Mouse (Mus musculus) retina, postnatal 1 day (tissue): ENCODE data around the gene Lrrtm3.

Experiments
- DNase-seq: peaks from one replicate; pipeline ENCODE4 v3.0.0-alpha.2; 2012

Lrrtm3 gene

DNA sequence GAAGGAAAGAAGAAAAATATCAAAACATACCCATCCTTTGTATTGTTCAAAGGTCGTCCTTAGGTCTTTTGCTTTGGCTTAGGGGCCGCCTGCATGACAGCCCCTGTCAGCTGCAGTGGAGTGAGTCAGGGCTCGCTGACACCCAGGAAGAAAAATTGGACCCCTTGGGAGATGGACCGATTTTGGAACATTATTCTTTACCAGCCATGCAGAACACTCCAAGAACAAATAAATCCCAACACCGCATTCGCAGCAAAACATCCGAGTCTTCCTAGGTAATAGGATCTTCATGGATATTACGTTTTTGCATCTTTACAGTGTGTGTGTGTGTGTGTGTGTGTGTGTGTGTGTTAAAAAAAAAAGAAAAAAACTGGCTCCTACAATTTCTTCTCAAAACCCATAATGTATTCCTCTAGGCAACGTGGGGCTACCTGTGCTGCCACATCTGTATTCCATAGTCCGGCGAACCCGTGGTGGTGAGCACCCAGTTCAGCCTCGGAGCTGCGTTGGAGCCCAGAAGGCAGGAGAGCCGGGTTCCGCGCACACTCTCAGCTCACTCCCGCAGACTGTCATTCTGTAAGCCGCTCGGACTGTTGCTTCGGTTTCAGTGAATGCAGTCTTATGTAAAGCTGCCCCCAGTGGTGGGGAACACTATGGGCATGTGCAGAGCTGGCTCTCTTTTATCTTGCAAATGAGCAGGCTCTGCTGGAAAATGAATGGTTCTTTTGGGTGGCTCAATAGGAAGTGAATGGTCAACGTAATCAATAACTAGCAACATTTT, at the start of gene Lrrtm3:
Lrrtm3 (minus strand) TSS at position 598 of the 781 bp plus-strand sequence.
- DNase-seq = peak; percentile 91

GRCm38 (mm10) chr10:64135481-64135880, 45.4 kb upstream of the Lrrtm3 start:
- DNase-seq = no peak

GRCm38 (mm10) chr10:64133461-64133860, 43.4 kb upstream of the Lrrtm3 start:
- no peak for DNase-seq

DNA sequence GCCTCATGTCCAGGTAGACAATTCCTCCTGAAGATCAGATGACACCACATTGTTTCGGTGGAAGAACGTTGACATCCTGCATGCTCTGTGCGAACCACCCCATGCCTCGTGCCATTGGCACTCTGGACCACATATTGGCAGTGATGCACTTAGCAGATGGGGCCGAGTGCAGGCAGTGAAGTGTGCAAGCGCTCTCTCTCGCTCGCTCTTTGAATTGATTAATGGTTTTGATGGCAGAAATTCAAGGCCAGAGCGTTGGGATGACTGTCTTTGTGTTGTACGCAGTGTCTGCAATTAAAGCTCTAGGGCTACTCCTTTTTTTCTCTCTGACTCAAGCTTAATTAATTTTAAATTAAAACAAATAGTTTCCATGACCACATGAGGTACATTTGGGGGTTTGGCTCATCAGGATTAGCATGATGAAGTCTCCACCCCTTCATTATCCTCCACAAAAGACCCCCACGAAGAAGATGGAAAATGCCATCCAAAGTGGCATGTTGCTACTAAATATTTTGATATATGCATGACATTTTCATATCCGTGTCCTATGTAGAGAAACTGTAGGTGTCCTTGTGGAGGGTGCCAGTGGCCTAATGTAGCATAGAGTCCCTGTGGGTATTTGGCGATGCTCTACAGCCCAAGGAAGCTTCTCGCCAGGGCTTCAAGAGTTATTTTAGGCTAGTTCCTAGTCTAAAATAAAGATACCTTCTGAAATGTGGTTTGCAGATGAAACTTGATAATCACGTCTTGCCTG, 40.5 kb upstream of the Lrrtm3 start:
- DNase-seq = no peak

DNA sequence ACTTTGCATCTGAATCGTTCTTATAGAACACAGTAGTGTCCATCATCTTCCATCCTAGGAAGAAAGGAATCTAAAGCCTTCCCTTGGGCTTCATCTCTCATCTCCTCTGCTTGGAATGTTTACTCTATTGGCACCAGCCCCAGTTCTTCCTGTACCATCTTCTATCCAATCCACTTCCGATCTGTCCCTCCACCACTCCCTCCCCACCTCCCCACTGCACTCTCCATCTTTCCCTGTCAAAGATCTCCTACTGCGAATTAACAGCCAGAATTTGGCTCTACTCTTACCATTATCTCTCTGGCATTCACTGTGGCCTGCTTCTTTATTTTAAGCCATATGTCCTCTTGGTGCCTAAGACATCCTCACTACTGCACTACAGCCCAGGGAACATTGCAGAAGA, 28.8 kb upstream of the Lrrtm3 start:
- DNase-seq = no peak

DNA sequence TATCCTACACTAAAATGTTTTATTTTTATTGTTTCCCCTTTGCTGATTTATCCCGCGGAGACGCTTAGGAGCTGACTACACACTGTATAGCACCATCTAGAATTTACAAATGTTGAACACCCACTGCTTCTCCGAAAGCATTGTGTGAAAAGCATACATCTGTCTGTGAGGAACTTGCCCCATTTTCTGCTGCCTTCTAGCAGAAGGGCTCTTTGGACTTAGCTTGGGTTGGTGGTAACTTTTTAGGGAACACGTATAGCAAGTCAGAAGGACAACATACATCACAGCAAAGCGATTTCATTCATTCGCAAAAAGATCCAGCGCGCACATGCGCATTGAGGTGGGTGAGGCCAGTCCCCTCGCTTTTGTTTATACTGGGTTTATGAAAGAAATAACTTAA, 25.2 kb upstream of the Lrrtm3 start:
- no peak for DNase-seq

DNA sequence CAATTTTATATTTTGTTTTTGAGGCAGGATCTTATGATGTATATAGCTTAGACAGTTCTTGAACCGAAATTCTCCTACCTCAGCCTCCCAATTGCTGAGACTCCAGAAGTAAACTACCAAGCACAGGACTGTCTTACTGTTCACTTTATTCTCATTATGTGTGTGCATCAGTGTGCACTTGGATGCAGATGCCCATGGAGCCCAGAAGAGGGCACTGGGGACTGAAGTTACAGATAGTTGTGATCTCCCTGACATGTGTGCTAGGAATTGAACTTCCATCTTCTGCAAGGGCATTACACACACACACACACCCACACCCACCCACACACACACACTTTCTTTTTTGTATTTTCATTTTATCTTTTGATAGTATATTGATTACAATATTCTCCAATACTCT, 6.5 kb upstream of the Lrrtm3 start:
- DNase-seq = no peak

- DNase-seq = peak; percentile 11
These were observed 1.2 kb downstream of the Lrrtm3 start for GRCm38 (mm10) chr10:64088774-64089460.

- DNase-seq = peak; percentile 59
These were observed 1.9 kb downstream of the Lrrtm3 start for GRCm38 (mm10) chr10:64087936-64088773.

GRCm38 (mm10) chr10:64087521-64087920, 2.6 kb downstream of the Lrrtm3 start:
- DNase-seq = peak; percentile 40

DNA sequence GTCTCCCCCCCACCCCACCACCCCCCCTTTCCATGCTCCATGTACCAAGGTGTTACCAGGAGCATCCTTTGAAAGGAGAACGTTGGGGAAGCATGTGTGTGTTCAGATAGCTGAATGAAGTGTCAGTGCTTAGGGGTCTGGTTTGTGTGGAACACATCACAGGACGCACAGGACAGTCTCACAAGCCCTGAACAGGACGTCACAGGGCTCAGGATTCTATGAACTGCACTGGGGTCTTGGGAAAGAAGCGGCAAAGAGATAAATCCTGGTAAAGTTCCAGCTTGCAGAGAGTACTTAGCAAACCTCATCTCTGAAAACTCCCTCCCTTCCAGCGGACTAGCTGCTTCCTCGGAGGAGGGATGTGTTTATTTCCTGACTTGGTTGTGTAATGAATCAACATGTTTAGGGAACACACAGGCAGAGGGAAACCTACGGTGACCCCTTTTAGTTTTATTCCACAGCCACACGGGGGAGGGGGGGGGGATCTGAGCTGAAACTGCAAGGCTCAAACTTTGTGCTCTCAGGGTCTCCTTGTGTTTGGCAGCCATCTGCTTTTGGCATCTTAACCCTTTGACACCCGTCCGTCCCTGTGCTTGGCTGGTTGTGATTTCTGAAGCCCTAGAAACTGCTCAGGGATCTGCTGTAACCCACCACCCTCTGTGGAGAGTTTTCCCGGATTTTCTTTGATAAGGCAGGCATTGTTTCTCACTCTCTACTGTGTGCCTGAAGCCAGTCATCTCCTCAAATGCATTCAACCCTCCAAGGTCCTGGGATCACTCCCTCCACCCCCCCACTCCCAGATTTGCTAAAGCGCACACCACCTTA, 3.3 kb downstream of the Lrrtm3 start:
- peak; percentile 59 for DNase-seq

- no peak for DNase-seq
These were observed 3.9 kb downstream of the Lrrtm3 start for GRCm38 (mm10) chr10:64086183-64086566.

DNA sequence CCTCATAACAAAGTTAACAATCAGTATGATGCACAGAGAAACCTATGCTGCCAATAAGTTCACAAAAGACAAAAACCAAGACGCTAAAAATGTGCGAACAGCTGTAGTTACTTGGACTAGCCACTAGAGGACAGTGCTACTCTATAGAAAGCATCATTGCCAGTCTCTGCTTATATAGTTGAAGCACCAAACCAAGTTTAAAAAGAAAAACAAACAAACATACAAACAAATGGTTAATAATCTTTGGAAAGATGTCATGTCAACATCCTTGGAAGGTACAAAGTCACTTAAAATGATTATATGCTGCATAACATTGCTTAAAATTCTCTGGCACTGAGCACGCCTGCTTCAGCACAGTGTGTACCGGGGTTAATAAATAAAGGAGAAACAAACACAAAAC, 5.6 kb downstream of the Lrrtm3 start:
- peak; percentile 63 for DNase-seq

DNA sequence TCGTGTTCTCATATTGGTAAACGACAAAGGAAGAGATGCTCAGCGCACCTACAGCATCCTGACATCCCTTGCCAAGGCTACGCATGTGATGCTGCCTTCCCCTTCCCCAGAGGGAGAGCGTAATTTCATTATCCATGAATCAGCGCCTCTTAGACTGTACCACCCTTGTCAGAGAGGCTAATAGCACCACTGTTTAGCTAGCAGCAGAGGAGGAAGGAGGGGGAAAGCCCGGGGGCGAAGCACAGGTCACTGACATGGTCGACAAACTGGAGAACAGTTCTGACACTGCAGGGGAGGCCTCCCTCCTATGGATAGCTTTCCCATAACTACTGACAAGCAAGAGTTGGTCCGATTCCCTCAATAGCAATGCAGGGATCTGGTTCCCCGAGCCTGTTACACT, 6.3 kb downstream of the Lrrtm3 start:
- DNase-seq = peak; percentile 70

GRCm38 (mm10) chr10:64082345-64082744, 7.7 kb downstream of the Lrrtm3 start:
- DNase-seq = no peak

GRCm38 (mm10) chr10:64076410-64077052, 13.5 kb downstream of the Lrrtm3 start:
- DNase-seq = no peak

- no peak for DNase-seq
These were observed 14.1 kb downstream of the Lrrtm3 start for GRCm38 (mm10) chr10:64075944-64076343.

DNA sequence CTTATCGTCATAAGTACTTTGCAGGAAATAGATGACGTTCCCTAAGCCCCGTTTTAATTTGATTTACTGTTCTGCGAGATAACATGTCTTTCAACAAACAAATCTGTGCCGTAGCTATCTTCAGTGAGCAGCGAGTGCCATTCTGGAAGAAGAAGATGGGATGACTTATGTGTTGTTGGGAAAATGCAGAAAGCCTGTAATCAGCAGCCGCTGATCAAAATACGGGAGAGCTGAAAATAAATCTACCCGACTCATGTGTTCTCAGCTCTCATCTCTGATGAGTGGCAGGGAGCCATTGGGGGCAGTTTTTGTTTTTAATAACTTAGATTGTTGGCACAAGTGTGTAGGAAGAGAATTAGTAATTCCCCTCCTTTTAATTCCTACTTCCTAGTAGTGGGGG, 26.4 kb downstream of the Lrrtm3 start:
- no peak for DNase-seq

DNA sequence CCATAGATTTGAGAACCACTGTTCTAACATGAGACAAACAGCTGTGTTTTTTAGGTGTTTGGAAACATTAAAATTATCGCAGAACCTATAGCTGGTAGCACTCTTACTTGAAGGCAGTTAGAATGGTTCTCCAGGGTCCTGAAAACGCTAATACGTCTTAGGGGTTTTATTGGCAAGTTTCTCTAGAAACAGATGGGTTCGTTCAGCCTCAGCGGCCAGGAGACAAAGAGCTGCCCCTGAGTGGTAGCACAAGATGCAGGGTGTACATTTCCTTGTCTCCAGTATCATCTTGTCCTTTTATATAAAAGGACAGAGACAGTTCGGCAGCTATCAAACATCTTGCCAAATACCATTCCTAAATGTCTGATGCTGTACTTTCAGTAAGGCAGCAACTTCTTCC, 40.1 kb downstream of the Lrrtm3 start:
- no peak for DNase-seq

- DNase-seq = no peak
These were observed 40.9 kb downstream of the Lrrtm3 start for GRCm38 (mm10) chr10:64049151-64049550.

DNA sequence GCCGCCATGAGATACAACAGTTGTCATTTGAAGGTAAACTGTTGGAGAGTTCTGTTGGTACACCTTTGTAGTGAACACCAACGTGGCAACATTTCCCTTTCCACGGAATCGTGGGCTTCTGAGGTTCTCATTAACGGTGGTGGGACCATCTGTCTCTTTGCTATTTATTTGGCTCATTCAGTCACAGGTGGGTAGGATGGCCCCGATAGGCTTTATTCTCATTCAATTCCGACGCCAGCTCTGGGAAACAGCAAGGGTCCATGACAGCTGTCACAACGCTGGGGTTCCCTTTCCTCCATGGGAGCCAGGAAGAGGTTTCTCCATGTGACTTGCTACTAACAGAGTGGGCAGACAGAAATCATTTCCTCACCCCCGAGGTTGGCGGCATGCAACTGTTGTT, 48.2 kb downstream of the Lrrtm3 start:
- DNase-seq = no peak
